Mouse (Mus musculus) liver, adult 2 months (tissue): ENCODE measurements around the gene Chd9. TPM values are rescaled to one million over a fixed set of nuclear protein-coding genes. Genes with fewer than 3 reads are reported as not detected.

Source experiments
- DNase-seq: peaks from one replicate; pipeline ENCODE4 v3.0.0-alpha.2; 2011; ENCODE audit warnings: low read depth, low spot score; ENCODE audit errors: extremely low read depth
- H3K27ac ChIP-seq: fragments of 200-500 bp; replicated peaks from 2 replicates; pipeline ENCODE4 v1.5.1; 2012; ENCODE audit warnings: low read depth, mild to moderate bottlenecking, control low read depth, inconsistent platforms, low read length; ENCODE audit not compliant: insufficient read depth
- H3K27me3 ChIP-seq: fragments of 200-500 bp; 2 replicates; pipeline ENCODE4 v1.6.1; 2012; ENCODE audit warnings: mild to moderate bottlenecking, moderate library complexity, low read length, inconsistent platforms; ENCODE audit not compliant: control insufficient read depth, insufficient read depth
- H3K36me3 ChIP-seq: fragments of 200-500 bp; 2 replicates; pipeline ENCODE4 v1.6.1; 2012; ENCODE audit warnings: low read length, inconsistent platforms; ENCODE audit not compliant: control insufficient read depth, insufficient read depth
- H3K4me1 ChIP-seq: fragments of 200-500 bp; 2 replicates; pipeline ENCODE4 v1.6.1; 2011; ENCODE audit warnings: low read length; ENCODE audit not compliant: control insufficient read depth, insufficient read depth
- H3K4me3 ChIP-seq: fragments of 200-500 bp; 2 replicates; pipeline ENCODE4 v1.5.1; 2011; ENCODE audit warnings: low read depth, mild to moderate bottlenecking, control low read depth, low read length, moderate library complexity; ENCODE audit not compliant: insufficient read depth
- H3K79me2 ChIP-seq: fragments of 200-500 bp; 2 replicates; pipeline ENCODE4 v1.6.1; 2012; ENCODE audit warnings: inconsistent platforms, mild to moderate bottlenecking, low read length, moderate library complexity; ENCODE audit not compliant: control insufficient read depth, insufficient read depth
- H3K9ac ChIP-seq: fragments of 200-500 bp; 2 replicates; pipeline ENCODE4 v1.6.1; 2012; ENCODE audit warnings: low read depth, mild to moderate bottlenecking, control low read depth, inconsistent platforms, low read length
- CTCF ChIP-seq: fragments of 200-500 bp; IDR thresholded peaks from 2 replicates; pipeline ENCODE4 v1.5.1; 2011; ENCODE audit warnings: low read depth, low read length, control low read depth
- POLR2A ChIP-seq: fragments of 200-500 bp; IDR thresholded peaks from 2 replicates; pipeline ENCODE4 v1.6.1; 2011; ENCODE audit warnings: low read length, control low read depth; ENCODE audit not compliant: insufficient read depth; ENCODE audit errors: extremely low read depth
- WGBS: fragments of 180-500 bp; shearing (Covaris S2); methylation state at CpG from one replicate; pipeline ENCODE4 v1.1.7; 2018; 5-methylcytosine and 5-hydroxymethylcytosine counted together
- polyA plus RNA-seq: library from polyadenylated mRNA; depleted of rRNA; stranded (reverse); fragments of >200 nt; gene quantifications from 2 replicates; pipeline ENCODE4 v1.2.3, GENCODE M21; 2012
- total RNA-seq: library from RNA; depleted of rRNA; stranded (reverse); fragments of >200 nt; gene quantifications from 2 replicates; pipeline ENCODE4 v1.2.3, GENCODE M21; 2014

Chd9 gene
- total and polyA plus RNA-seq, 2 experiments = 63.2 to 88.2 TPM

DNA sequence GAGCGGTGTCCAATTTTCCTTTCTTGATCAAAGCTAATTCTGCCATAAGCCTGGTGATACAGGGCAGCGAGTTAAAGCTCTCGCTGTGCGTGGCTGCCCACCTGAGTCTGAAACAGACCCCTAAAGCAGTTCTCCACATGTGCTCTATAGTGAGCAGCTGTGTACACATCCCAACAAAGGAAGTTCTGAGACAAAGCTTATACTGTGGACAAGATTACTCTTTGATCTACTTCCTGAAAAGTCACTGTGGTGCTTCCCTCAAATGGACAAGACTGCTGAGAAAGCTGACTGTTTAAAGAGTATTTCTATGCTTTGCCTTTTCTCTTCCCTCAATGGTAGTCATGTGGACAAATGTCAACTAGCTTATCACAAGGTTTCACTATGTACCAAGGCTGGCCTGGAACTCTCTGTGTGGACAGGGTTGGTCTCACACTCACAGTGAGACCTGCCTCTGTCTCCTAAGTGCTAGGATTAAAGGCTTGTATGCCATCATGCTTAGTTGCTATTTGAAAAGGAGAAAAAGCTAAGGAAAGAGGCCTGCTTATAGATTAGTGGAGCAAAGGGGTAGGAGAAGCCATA is 110.3 kb downstream of the Chd9 start:
- TF ChIP-seq CTCF (no peak), POLR2A (no peak)
- Histone ChIP-seq H3K4me1 (peaks cover 20% of the 10 kb centered on the region), H3K4me3 (no peak overlapping the region), H3K27ac (no peak overlapping the region), H3K9ac (no peak overlapping the region), H3K79me2 (peaks cover 3% of the 10 kb centered on the region; the same call in 1 of the 2 replicates), H3K36me3 (peaks cover 4% of the 10 kb centered on the region; the same call in 1 of the 2 replicates), H3K27me3 (no peaks in the 10 kb centered on the region)
- DNase-seq = peak; percentile 52
- 81% methylated on average over 4 of the region's 4 CpGs for WGBS

DNA sequence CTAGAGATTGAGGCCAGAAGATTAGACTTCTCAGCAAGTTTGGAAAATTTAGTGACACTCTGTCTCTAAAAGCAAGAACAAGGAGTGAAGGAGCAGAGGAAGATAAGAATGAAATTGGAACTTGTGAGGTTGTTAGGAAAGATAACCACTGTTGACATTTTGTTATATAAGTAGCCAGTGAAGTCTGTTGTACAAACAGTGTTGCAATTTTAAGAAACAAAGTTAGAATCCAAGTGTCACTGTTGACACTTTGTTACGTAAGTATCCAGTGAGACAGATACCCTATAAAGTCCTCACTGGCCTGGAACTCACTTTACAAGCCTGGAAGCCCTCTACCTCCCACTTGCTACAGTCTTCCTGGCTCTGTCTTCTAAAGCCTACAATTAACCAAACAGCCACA is 111.7 kb downstream of the Chd9 start:
- H3K36me3 ChIP-seq = no peaks in the 10 kb centered on the region
- WGBS = 21% methylated on average over 1 of the region's 1 CpGs
- H3K4me1 ChIP-seq = peaks cover 27% of the 10 kb centered on the region
- peak; percentile 91 for DNase-seq
- no peak overlapping the region; the same call in 1 of the 2 replicates for H3K27ac ChIP-seq
- no peaks in the 10 kb centered on the region for H3K27me3 ChIP-seq
- H3K4me3 ChIP-seq = no peak overlapping the region
- H3K9ac ChIP-seq = no peak overlapping the region
- no peak for TF ChIP-seq CTCF
- no peak for TF ChIP-seq POLR2A
- H3K79me2 ChIP-seq = peaks cover 3% of the 10 kb centered on the region; the same call in 1 of the 2 replicates

DNA sequence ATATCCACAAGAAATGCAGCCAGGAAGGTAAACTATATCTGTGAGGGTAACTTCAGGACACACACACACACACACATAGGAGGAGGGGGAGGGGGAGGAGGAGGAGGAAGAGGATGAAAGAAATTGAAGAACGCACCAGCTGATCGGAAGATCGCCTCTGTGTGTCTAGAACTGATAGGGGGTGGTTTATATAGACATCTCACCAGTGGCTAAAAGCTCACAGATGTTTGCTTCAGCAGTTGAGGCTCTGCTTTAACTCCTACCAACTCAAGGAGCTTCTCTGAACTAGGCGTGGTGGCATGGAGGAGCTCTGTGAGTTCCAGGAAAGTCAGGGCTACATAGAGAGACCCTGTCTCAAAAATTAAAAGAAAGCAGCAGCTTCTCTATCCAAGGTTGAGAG is 115.6 kb downstream of the Chd9 start:
- Histone ChIP-seq H3K36me3 (no peaks in the 10 kb centered on the region), H3K4me1 (peaks cover 25% of the 10 kb centered on the region), H3K27ac (no peak overlapping the region; the same call in 1 of the 2 replicates), H3K27me3 (no peaks in the 10 kb centered on the region), H3K4me3 (no peak overlapping the region), H3K79me2 (peaks cover 6% of the 10 kb centered on the region; the same call in 1 of the 2 replicates), H3K9ac (no peak overlapping the region)
- TF ChIP-seq CTCF = no peak
- no peak for TF ChIP-seq POLR2A
- WGBS = 94% methylated on average over 4 of the region's 4 CpGs
- no peak for DNase-seq

DNA sequence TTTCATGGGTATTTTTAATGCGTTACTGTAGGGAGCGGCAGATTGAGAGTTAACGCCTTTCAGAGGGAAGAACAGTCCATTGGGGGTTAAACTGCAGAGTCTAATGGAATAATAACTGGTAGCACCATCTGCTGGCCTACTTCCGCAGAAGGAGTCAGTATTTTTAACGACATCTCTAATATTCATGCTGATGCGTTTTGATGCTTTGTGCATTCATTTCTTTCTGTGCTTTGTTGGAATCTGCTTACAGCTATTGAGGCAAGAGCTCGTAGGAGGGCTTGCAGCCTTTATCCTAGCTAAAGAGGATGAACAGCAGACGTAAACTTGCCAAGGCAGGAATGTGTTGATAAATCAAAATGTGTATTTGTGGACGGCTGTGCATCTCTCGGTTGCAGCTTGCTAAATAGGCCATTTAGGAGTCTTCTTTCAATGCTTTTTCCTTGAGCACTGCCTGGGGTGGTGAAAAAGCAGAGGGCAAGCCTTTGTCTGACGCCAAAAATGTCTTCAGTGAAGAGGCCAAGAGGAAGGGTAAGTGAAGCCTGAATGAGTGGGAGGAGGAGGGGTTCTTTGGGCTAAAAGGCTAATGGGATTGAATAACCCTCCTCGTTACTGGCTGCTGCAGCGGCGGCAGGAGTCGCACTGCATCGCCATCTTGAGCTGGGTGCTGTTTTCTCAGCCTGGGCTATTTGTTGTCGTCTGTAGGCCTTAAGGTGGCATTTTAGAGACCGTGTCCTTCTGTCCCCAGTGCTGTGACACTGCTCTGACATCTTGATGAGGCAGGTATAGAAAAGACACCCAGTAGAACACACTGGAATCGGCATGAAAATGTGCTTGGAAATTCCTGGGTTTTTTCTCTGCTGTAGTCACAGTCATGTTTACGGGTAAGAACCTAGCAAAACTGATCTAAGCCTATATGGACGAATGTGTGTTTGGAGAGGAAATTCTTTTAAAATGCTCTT is 126.9 kb downstream of the Chd9 start:
- Histone ChIP-seq H3K27ac (peak overlapping the region; percentile 29), H3K27me3 (no peaks in the 10 kb centered on the region), H3K79me2 (peaks cover 8% of the 10 kb centered on the region; the same call in 1 of the 2 replicates), H3K9ac (peak overlapping the region; percentile 35; the same call in 1 of the 2 replicates), H3K4me3 (peak overlapping the region; percentile 65), H3K4me1 (peaks cover 13% of the 10 kb centered on the region), H3K36me3 (peaks cover 10% of the 10 kb centered on the region; the same call in 1 of the 2 replicates)
- WGBS = 33% methylated on average over 21 of the region's 21 CpGs
- no peak for TF ChIP-seq POLR2A
- TF ChIP-seq CTCF = peak; percentile 40; the same call in 1 of the 2 replicates
- peak; percentile 58 for DNase-seq

DNA sequence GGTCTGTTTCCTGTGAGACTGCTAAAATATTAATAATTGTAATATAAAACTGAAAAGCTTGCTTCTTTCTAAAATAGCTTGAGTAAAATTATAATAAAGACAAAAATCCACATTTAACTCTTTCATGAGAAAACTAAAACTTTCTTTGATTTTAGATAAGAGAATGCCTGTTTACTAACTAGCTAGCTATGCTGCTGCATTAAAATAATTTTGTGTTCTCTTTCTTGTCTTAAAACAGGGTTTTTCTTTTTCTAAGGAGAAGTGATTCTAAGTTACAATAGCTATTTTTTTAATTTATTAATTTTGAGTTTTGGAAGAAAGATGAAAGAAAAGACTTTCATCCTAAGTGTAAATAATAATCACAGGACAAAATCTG is 127.6 kb downstream of the Chd9 start:
- H3K27ac ChIP-seq = no peak overlapping the region
- peaks cover 13% of the 10 kb centered on the region for H3K4me1 ChIP-seq
- peak overlapping the region; percentile 65; the same call in 1 of the 2 replicates for H3K4me3 ChIP-seq
- peaks cover 10% of the 10 kb centered on the region; the same call in 1 of the 2 replicates for H3K36me3 ChIP-seq
- H3K9ac ChIP-seq = no peak overlapping the region
- H3K27me3 ChIP-seq = no peaks in the 10 kb centered on the region
- TF ChIP-seq POLR2A (no peak), CTCF (no peak)
- peaks cover 13% of the 10 kb centered on the region; the same call in 1 of the 2 replicates for H3K79me2 ChIP-seq
- no peak for DNase-seq
